ENCODE assay signal across 16 mouse cellular contexts in the genomic region with DNA sequence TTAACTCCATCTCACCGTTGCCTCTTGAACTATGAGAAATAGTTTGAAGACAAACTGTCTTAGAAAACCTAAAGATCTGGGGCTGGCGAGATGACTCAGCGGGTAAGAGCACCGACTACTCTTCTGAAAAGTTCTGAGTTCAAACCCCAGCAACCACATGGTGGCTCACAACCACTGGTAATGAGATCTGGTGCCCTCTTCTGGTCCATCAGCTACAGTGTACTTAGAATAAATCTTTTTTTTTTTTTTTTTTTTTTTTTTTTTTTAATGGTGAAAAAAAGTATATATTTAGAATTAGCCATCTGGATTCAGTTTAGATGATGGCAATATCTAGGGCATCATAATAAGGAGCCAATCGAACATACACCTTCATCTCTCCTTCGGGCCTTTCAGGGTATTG.
DNase-seq lines count a peak whose midpoint lies in the region; TF ChIP-seq lines count a peak whose summit lies in the region.
"Had no signal": no experiment of that assay in that cellular context is flagged by ENCODE, and none has a peak within 500 bp of the region (broad histone marks: within the 10 kb centered on the region; RNA-seq: fewer than 3 reads in every experiment).

No protein-coding gene starts in this region.

- TF ChIP-seq CTCF in layer of hippocampus, adult 2 months (conservative IDR thresholded peaks at IDR 0.05), result peak; percentile 44

- DNase-seq in layer of hippocampus, adult 2 months (ENCODE audit: low spot score in 2 of 2), result no peak
- no peak for DNase-seq in layer of hippocampus, postnatal 10 days (ENCODE audit: low spot score in 2 of 2)
- DNase-seq in ES-CJ7 (ENCODE audit: low read depth, low spot score) (peak; percentile 50), WW6 (ENCODE audit: low read depth, low spot score) (peak; percentile 4)
- DNase-seq in frontal cortex, postnatal 25 days (ENCODE audit: low spot score in 2 of 2), result no peak
- DNase-seq in B cell, adult 2 months, result no peak
- DNase-seq in heart, postnatal 4 days, result no peak
- DNase-seq: adrenal gland, adult 2 months; adrenal gland, postnatal 25 days; cerebellum, adult 2 months; cerebellum, postnatal 10 days; gastrocnemius, postnatal 36 days; heart, postnatal 36 days had no signal

- H3K27ac ChIP-seq in layer of hippocampus, adult 2 months, result no peak overlapping the region
- H3K27ac ChIP-seq: embryonic facial prominence, embryonic 10.5 days; heart, embryonic 13.5 days; hindbrain, embryonic 12.5 days had no signal

- no peak overlapping the region for H3K4me3 ChIP-seq in layer of hippocampus, adult 2 months
- H3K4me3 ChIP-seq: embryonic facial prominence, embryonic 10.5 days; heart, embryonic 13.5 days; hindbrain, embryonic 12.5 days had no signal

Comparison
In these comparisons a context has a peak if more than half of its experiments do, and no peak if none do; other contexts are left out.
1. DNase-seq: peak in ES-CJ7 (single experiment) and WW6 (single experiment); none in layer of hippocampus, adult 2 months (0 of 2), layer of hippocampus, postnatal 10 days (0 of 2), frontal cortex, postnatal 25 days (0 of 2), B cell, adult 2 months (0 of 2) and heart, postnatal 4 days (single experiment).